Comparison of ENCODE assay signal across 35 mouse cellular contexts in the genomic region with DNA sequence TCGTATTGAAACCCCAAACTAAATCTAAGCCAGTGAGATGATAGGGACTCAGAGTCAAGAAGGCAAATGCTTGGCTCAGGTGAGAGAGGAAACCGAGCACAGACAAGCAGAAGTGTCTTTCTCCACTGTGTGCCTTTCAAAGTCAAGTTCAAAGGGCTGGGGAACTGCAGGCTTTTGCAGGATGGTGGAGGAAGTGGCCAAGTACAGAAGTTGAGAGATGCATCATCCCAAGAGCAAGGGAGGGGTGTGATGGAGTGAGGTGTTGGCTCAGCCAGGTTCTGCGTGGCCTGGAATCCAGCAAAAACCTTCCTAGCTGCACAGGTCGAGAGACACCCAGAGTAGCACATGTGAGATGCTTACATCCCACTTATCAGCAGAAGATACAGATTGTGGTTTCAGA. TPM values are rescaled to one million over a fixed set of nuclear protein-coding genes. Genes with fewer than 3 reads are reported as not detected.
DNase-seq lines count a peak whose midpoint lies in the region; ATAC-seq lines count a peak whose summit lies in the region.
"Had no signal": no experiment of that assay in that cellular context is flagged by ENCODE, and none has a peak within 500 bp of the region (broad histone marks: within the 10 kb centered on the region; RNA-seq: fewer than 3 reads in every experiment).

No protein-coding gene starts in this region.

- H3K4me1 ChIP-seq in hindbrain, embryonic 14.5 days (replicated peaks; ENCODE audit: control insufficient read depth, insufficient read depth, low read length): no peaks in the 10 kb centered on the region
- H3K4me1 ChIP-seq: embryonic facial prominence, embryonic 12.5 days; heart, embryonic 13.5 days; hindbrain, embryonic 15.5 days; intestine, embryonic 15.5 days; neural tube, embryonic 12.5 days had no signal

- no peaks in the 10 kb centered on the region for H3K36me3 ChIP-seq in hindbrain, embryonic 14.5 days (replicated peaks; ENCODE audit: control insufficient read depth, insufficient read depth)
- H3K36me3 ChIP-seq: embryonic facial prominence, embryonic 12.5 days; heart, embryonic 13.5 days; hindbrain, embryonic 15.5 days; intestine, embryonic 15.5 days; limb, embryonic 15.5 days; neural tube, embryonic 12.5 days had no signal

- H3K9me3 ChIP-seq in hindbrain, embryonic 14.5 days (ENCODE audit: control insufficient read depth, low read length): no peaks in the 10 kb centered on the region
- H3K9me3 ChIP-seq: embryonic facial prominence, embryonic 12.5 days; heart, embryonic 13.5 days; hindbrain, embryonic 15.5 days; intestine, embryonic 15.5 days; limb, embryonic 15.5 days; neural tube, embryonic 12.5 days had no signal

- no peak overlapping the region for H3K4me2 ChIP-seq in hindbrain, embryonic 14.5 days (replicated peaks)
- H3K4me2 ChIP-seq: embryonic facial prominence, embryonic 12.5 days; heart, embryonic 13.5 days; hindbrain, embryonic 15.5 days; intestine, embryonic 15.5 days; limb, embryonic 15.5 days; lung, embryonic 14.5 days; midbrain, embryonic 11.5 days; neural tube, embryonic 12.5 days had no signal

- peak; percentile 35 to 53 for DNase-seq in CD8-positive naive resting alpha-beta T cell, adult 2 months (ENCODE audit: low read depth in 2 of 2, low spot score in 2 of 2)
- peak; percentile 80 for DNase-seq in induced T-regulatory cell, adult 2 months (ENCODE audit: low read depth)
- peak; percentile 71 for DNase-seq in thymus, postnatal 0 days (ENCODE audit: low spot score)
- DNase-seq in thymus, postnatal 4 days: peak; percentile 52
- DNase-seq in hindbrain, embryonic 14.5 days (ENCODE audit: low spot score): no peak
- DNase-seq in cerebellum, adult 18-20 months: no peak
- DNase-seq in adrenal gland, adult 8-10 months: no peak
- no peak for DNase-seq in cerebellum, postnatal 10 days
- DNase-seq: adrenal gland, postnatal 25 days; cerebellum, adult 2 months; cerebellum, postnatal 25 days; gastrocnemius, postnatal 25 days; heart, adult 2 months; heart, postnatal 10 days; kidney, adult 2 months; kidney, postnatal 4 days; layer of hippocampus, postnatal 36 days; left cerebral cortex, postnatal 4 days; lung, embryonic 14.5 days; right cerebral cortex, adult 18-20 months; spleen, adult 18-20 months had no signal

- H3K27me3 ChIP-seq in hindbrain, embryonic 14.5 days (ENCODE audit: control insufficient read depth, insufficient read depth, low read length): no peaks in the 10 kb centered on the region
- H3K27me3 ChIP-seq: embryonic facial prominence, embryonic 12.5 days; heart, embryonic 13.5 days; hindbrain, embryonic 15.5 days; intestine, embryonic 15.5 days; limb, embryonic 15.5 days; neural tube, embryonic 12.5 days had no signal

- ATAC-seq in hindbrain, embryonic 14.5 days (ENCODE audit: low FRiP score): no peak
- ATAC-seq: forebrain, embryonic 14.5 days; intestine, embryonic 15.5 days; midbrain, embryonic 16.5 days had no signal

- H3K4me3 ChIP-seq in hindbrain, embryonic 14.5 days (replicated peaks; ENCODE audit: low read length): no peak overlapping the region
- H3K4me3 ChIP-seq: embryonic facial prominence, embryonic 12.5 days; heart, adult 2 months; heart, embryonic 13.5 days; hindbrain, embryonic 15.5 days; intestine, embryonic 15.5 days; limb, embryonic 15.5 days; neural tube, embryonic 12.5 days had no signal

- H3K27ac ChIP-seq in hindbrain, embryonic 14.5 days: no peak overlapping the region
- H3K27ac ChIP-seq: embryonic facial prominence, embryonic 12.5 days; heart, adult 2 months; heart, embryonic 13.5 days; hindbrain, embryonic 15.5 days; intestine, embryonic 15.5 days; kidney, postnatal 0 days; limb, embryonic 15.5 days; liver, embryonic 14.5 days; neural tube, embryonic 12.5 days had no signal

- WGBS in hindbrain, embryonic 14.5 days: 85% methylated on average over 4 of the region's 4 CpGs

- no peak overlapping the region for H3K9ac ChIP-seq in hindbrain, embryonic 14.5 days
- H3K9ac ChIP-seq: embryonic facial prominence, embryonic 12.5 days; heart, embryonic 13.5 days; hindbrain, embryonic 15.5 days; intestine, embryonic 15.5 days; limb, embryonic 15.5 days; liver, embryonic 14.5 days; lung, embryonic 14.5 days; neural tube, embryonic 12.5 days had no signal

RNA-seq across cellular contexts. Expression of gene Ninj2, which starts 11.6 kb away (rescaled TPM):
- 0.51 and 0.60 TPM in 2 replicates for polyA plus RNA-seq in thymus, postnatal 0 days (2015; fragmentation: Nextera tagmentation; extraction: Ambion mirVana)
- polyA plus RNA-seq in hindbrain, embryonic 14.5 days (2014; fragmentation: Nextera tagmentation; extraction: Ambion mirVana): not detected in 2 replicates
- total RNA-seq in adrenal gland, adult 8-10 months (2022): not detected
- total RNA-seq: adrenal gland, postnatal 25 days; gastrocnemius, postnatal 25 days; heart, adult 2 months; heart, postnatal 10 days; hematopoietic stem cell, adult 5-6 weeks; left cerebral cortex, postnatal 4 days; megakaryocyte progenitor cell, adult 5-6 weeks had no signal
- polyA plus RNA-seq: C2C12; embryonic facial prominence, embryonic 12.5 days; forebrain, embryonic 14.5 days; heart, adult 2 months; heart, embryonic 13.5 days; hindbrain, embryonic 15.5 days; intestine, embryonic 15.5 days; kidney, adult 2 months; kidney, postnatal 0 days; midbrain, embryonic 11.5 days; midbrain, embryonic 16.5 days; neural tube, embryonic 12.5 days had no signal

RNA-seq across cellular contexts. Expression of gene Wnk1, which starts 43.0 kb away (rescaled TPM):
- polyA plus RNA-seq in thymus, postnatal 0 days (2015; fragmentation: Nextera tagmentation; extraction: Ambion mirVana): 47.9 and 70.7 TPM in 2 replicates
- 48.4 and 59.1 TPM in 2 replicates for polyA plus RNA-seq in hindbrain, embryonic 14.5 days (2014; fragmentation: Nextera tagmentation; extraction: Ambion mirVana)
- total RNA-seq in adrenal gland, adult 8-10 months (2022): 100 to 1,000 TPM; 160 to 245 (median 208) TPM

Comparison
In these comparisons a context has a peak if more than half of its experiments do, and no peak if none do; other contexts are left out.
1. DNase-seq: peak in CD8-positive naive resting alpha-beta T cell, adult 2 months (2 of 2), induced T-regulatory cell, adult 2 months (single experiment), thymus, postnatal 0 days (single experiment) and thymus, postnatal 4 days (single experiment); none in hindbrain, embryonic 14.5 days (single experiment), cerebellum, adult 18-20 months (0 of 2), adrenal gland, adult 8-10 months (single experiment) and cerebellum, postnatal 10 days (0 of 2).